Mouse (Mus musculus): ENCODE measurements around the gene Pgam5. TPM values are rescaled to one million over a fixed set of nuclear protein-coding genes. Genes with fewer than 3 reads are reported as not detected.

Gene Pgam5
- total and polyA plus RNA-seq, 3 experiments, result 62.8 to 128 (median 64.8) TPM

DNA sequence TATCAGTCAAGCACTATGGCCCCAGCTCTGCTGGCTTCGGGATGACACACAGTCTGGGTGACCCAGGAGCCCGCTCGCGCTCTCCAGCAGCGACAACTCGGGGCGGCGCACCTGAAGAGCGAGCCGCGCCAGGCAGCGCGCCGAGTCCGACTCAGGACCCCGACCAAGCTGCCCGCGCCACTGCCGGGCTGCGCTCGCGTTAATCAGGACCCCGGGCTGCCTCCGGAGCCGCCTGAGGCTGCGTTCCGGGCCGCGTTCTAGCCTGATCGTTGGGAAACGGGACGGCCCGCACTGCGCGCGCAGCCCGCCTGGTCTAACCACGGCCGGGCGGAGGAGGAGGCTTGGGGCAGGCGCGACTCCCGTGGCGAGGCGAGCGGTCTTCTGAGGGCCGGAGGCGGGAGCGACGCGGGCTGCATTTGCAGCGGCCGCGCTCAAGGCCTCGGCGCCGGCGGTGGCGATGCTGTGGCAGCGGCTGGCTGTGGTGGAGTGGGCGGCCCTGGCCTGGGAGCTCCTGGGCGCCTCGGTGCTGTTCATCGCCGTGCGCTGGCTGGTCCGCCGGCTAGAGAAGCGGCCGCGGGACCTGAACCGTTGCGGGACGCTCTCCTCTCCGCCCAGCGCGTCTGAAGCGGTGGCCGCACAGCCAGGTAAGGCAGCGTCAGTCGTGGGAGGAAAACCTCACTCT lies 38.8 kb downstream of the Pgam5 start, which contains the start of gene Ankle2 (continued):
- 0 out of 2 replicates have a peak, but pooled peaks have one; percentile 55 for TF ChIP-seq RCOR1 (conservative IDR thresholded peaks at IDR 0.05; ENCODE audit: low read depth, low read length)
- no peak for TF ChIP-seq CHD2 (IDR thresholded peaks at IDR 0.05; ENCODE audit: low read length)
- 0 out of 2 replicates have a peak, but pooled peaks have one; percentile 18 for TF ChIP-seq SMC3 (IDR thresholded peaks at IDR 0.05; ENCODE audit: low read depth, low read length)
- TF ChIP-seq NELFE (IDR thresholded peaks at IDR 0.05; ENCODE audit: low read depth, low read length), result peak; percentile 88
- TF ChIP-seq USF2 (conservative IDR thresholded peaks at IDR 0.05; ENCODE audit: low read depth, low read length), result no peak
- no peak for TF ChIP-seq USF1 (IDR thresholded peaks at IDR 0.05; ENCODE audit: low read depth, low read length)
- TF ChIP-seq NRF1 (IDR thresholded peaks at IDR 0.05; ENCODE audit: low read depth, low read length), result peak; percentile 81
- no peak for TF ChIP-seq JUND (conservative IDR thresholded peaks at IDR 0.05; ENCODE audit: low read depth, low read length)
- peak; percentile 95; the same call in 1 of the 2 replicates for TF ChIP-seq KAT2A (IDR thresholded peaks at IDR 0.05; ENCODE audit: insufficient replicate concordance, low read length)
- TF ChIP-seq TCF12 (IDR thresholded peaks at IDR 0.05; ENCODE audit: low read depth, low read length), result peak; percentile 95
- no peak for TF ChIP-seq E2F4 (IDR thresholded peaks at IDR 0.05; ENCODE audit: insufficient replicate concordance, low read depth, low read length)
- TF ChIP-seq UBTF (IDR thresholded peaks at IDR 0.05; ENCODE audit: low read depth, low read length), result peak; percentile 96
- no peak for TF ChIP-seq BHLHE40 (IDR thresholded peaks at IDR 0.05; ENCODE audit: low read depth, low read length)
- peak; percentile 88 for TF ChIP-seq SIN3A (IDR thresholded peaks at IDR 0.05; ENCODE audit: low read length)
- TF ChIP-seq ZMIZ1 (IDR thresholded peaks at IDR 0.05; ENCODE audit: low read depth, low read length), result peak; percentile 92
- peak; percentile 91 for TF ChIP-seq MXI1 (IDR thresholded peaks at IDR 0.05; ENCODE audit: low read depth, low read length)
- TF ChIP-seq MYC (IDR thresholded peaks at IDR 0.05; ENCODE audit: low read depth, low read length), result peak; percentile 74; the same call in 1 of the 2 replicates
- TF ChIP-seq EP300 (IDR thresholded peaks at IDR 0.05; ENCODE audit: low read length), result no peak
- no peak for TF ChIP-seq MAFK (IDR thresholded peaks at IDR 0.05; ENCODE audit: insufficient replicate concordance, low read length)
- no peak for TF ChIP-seq PAX5 (IDR thresholded peaks at IDR 0.05; ENCODE audit: low read length)
- TF ChIP-seq JUN (IDR thresholded peaks at IDR 0.05; ENCODE audit: insufficient read depth, low read depth, low read length), result no peak
- TF ChIP-seq MAX (IDR thresholded peaks at IDR 0.05; ENCODE audit: low read length), result peak; percentile 99
- peak in 1 of 2 experiments; percentile 35; a peak in 2 of 4 replicates for TF ChIP-seq CTCF (conservative IDR thresholded peaks at IDR 0.05 in 1 of 2, IDR thresholded peaks at IDR 0.05 in 1 of 2; ENCODE audit: low read depth in 2 of 2, low read length in 2 of 2)

DNA sequence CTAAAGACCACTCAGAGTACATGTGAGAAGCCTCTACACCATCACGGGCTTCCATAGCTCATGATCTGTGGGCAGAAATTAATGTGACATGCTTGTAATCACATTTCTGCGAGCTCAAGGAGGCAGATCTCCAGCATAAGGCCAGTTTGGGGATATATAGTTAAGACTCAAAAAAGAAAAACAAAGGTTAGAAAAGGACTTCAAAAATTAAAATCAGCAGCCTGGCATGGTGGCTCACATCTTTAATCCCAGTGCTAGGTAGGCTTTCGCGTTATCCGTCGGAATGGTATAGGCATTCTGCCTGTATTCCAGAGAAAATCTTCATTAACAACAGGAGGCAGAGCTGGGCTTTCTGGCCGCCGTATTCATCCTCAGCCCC lies 39.3 kb downstream of the Pgam5 start:
- peak overlapping the region; percentile 94 for H3K4me2 ChIP-seq (ENCODE audit: insufficient read depth, low read depth, poor library complexity, severe bottlenecking)
- in situ Hi-C loops (cut with MboI; ENCODE audit: low pct_ligation_motif_present, low pct_unique_long_range_greater_than_20kb, low sequenced_read_pairs) (no loop called here), dilution Hi-C loops (cut with MboI; ENCODE audit: extremely low pct_ligation_motif_present, extremely low pct_unique_long_range_greater_than_20kb, low sequenced_read_pairs) (no loop called here)
- peaks cover 9 to 30% of the 10 kb centered on the region in 2 experiments for H3K36me3 ChIP-seq (replicated peaks in 1 of 2; ENCODE audit: control insufficient read depth in 1 of 2, insufficient read depth in 1 of 2, low read length in 1 of 2)
- peaks cover 30% of the 10 kb centered on the region for H3K79me2 ChIP-seq (replicated peaks; ENCODE audit: control insufficient read depth, extremely low read depth, insufficient read depth, poor library complexity, severe bottlenecking)
- peak overlapping the region; percentile 43; the same call in 1 of the 2 replicates for H3K27ac ChIP-seq (ENCODE audit: insufficient read depth, low read depth)
- H3K4me1 ChIP-seq (ENCODE audit: control insufficient read depth in 1 of 2, insufficient read depth in 2 of 2), result peaks cover 3 to 22% of the 10 kb centered on the region in 2 experiments
- no peaks in the 10 kb centered on the region for H3K27me3 ChIP-seq (replicated peaks)
- no peak for TF ChIP-seq KAT2A (IDR thresholded peaks at IDR 0.05; ENCODE audit: insufficient replicate concordance, low read length)
- no peak for TF ChIP-seq MXI1 (IDR thresholded peaks at IDR 0.05; ENCODE audit: low read depth, low read length)
- no peak for TF ChIP-seq MAZ (IDR thresholded peaks at IDR 0.05; ENCODE audit: low read depth, low read length)
- no peak for TF ChIP-seq TBP (conservative IDR thresholded peaks at IDR 0.05; ENCODE audit: low read depth, low read length)
- no peak for TF ChIP-seq TCF12 (IDR thresholded peaks at IDR 0.05; ENCODE audit: low read depth, low read length)
- no peak for TF ChIP-seq USF2 (conservative IDR thresholded peaks at IDR 0.05; ENCODE audit: low read depth, low read length)
- no peak for TF ChIP-seq HCFC1 (IDR thresholded peaks at IDR 0.05; ENCODE audit: low read depth, low read length)
- TF ChIP-seq ZMIZ1 (IDR thresholded peaks at IDR 0.05; ENCODE audit: low read depth, low read length), result no peak
- peak overlapping the region; percentile 93 to 98 (median 94) for H3K4me3 ChIP-seq (replicated peaks in 1 of 3; ENCODE audit: low read depth in 2 of 3, low read length in 2 of 3, poor library complexity in 1 of 3)
- no peaks in the 10 kb centered on the region for H3K9me3 ChIP-seq (replicated peaks; ENCODE audit: low read length)
- peak overlapping the region; percentile 89 for H3K9ac ChIP-seq (ENCODE audit: insufficient read depth, low read depth)
- no peak for DNase-seq (ENCODE audit: extremely low read depth)
